Mouse (Mus musculus): Measurements from ENCODE around the gene Cmpk2.

GRCm38 (mm10) chr12:26424841-26425240 lies 44.2 kb upstream of the Cmpk2 start:
- TF ChIP-seq CTCF (IDR thresholded peaks at IDR 0.05; ENCODE audit: low read depth, low read length) (peak; percentile 55), POLR2A (IDR thresholded peaks at IDR 0.05; ENCODE audit: extremely low read depth, insufficient read depth, low read length) (no peak)
